Mouse (Mus musculus) CH12F3 (cell line): ENCODE results near the gene Gm13288.
"Not testable (repeated sequence)": the region's sequence is repeated elsewhere in the genome, so short reads cannot be mapped to it uniquely, and the experiment has no call there.

Experiments
- in situ Hi-C: fragments of 300-500 bp; cut with MboI; formaldehyde crosslinking; loops from 2 replicates; pipeline ENCODE4 v1.14.3; 2020; ENCODE audit warnings: low sequenced_read_pairs

Gene Gm13288

GRCm38 (mm10) chr4:88799365-88799764 lies 6.0 kb upstream of the Gm13288 start, which contains the start of gene Gm13285:
Gm13285 (plus strand) TSS chr4:88799665.
- in situ Hi-C loops: not testable (repeated sequence)

GRCm38 (mm10) chr4:88802954-88803353 lies 2.4 kb upstream of the Gm13288 start, which contains the start of gene Gm13287:
Gm13287 (plus strand) TSS chr4:88803254.
- in situ Hi-C loops: not testable (repeated sequence)

- in situ Hi-C loops: not testable (repeated sequence)
Measured at GRCm38 (mm10) chr4:88805761-88806160, 430 bp downstream of the Gm13288 start.

- in situ Hi-C loops: no loop called here
Measured at GRCm38 (mm10) chr4:88815928-88816327, 10.6 kb downstream of the Gm13288 start, which contains the start of gene Ifna7. Ifna7 (plus strand) TSS chr4:88816228.

GRCm38 (mm10) chr4:88819659-88820058 lies 14.3 kb downstream of the Gm13288 start, which contains the start of gene Ifna11:
Ifna11 (plus strand) TSS chr4:88819959.
- in situ Hi-C loops: no loop called here

GRCm38 (mm10) chr4:88822995-88823394 lies 17.7 kb downstream of the Gm13288 start:
- in situ Hi-C loops: no loop called here

- in situ Hi-C loops: not testable (repeated sequence)
Measured at GRCm38 (mm10) chr4:88827116-88827515, 21.8 kb downstream of the Gm13288 start, which contains the start of gene Ifna6. Ifna6 (plus strand) TSS chr4:88827416.

- in situ Hi-C loops: no loop called here
Measured at GRCm38 (mm10) chr4:88830523-88830922, 25.2 kb downstream of the Gm13288 start.

- in situ Hi-C loops: not testable (repeated sequence)
Measured at GRCm38 (mm10) chr4:88835225-88835624, 29.9 kb downstream of the Gm13288 start, which contains the start of gene Ifna5. Ifna5 (plus strand) TSS chr4:88835525.

- in situ Hi-C loops: no loop called here
Measured at GRCm38 (mm10) chr4:88838828-88839227, 33.5 kb downstream of the Gm13288 start.

- in situ Hi-C loops: no loop called here
Measured at GRCm38 (mm10) chr4:88840058-88840457, 34.7 kb downstream of the Gm13288 start.

GRCm38 (mm10) chr4:88841438-88841911 lies 36.1 kb downstream of the Gm13288 start, which contains the start of gene Ifna4:
Ifna4 (plus strand) TSS chr4:88841861.
- in situ Hi-C loops: no loop called here

GRCm38 (mm10) chr4:88845334-88845733 lies 40.0 kb downstream of the Gm13288 start:
- in situ Hi-C loops: no loop called here

GRCm38 (mm10) chr4:88849698-88850097 lies 44.4 kb downstream of the Gm13288 start, which contains the start of gene Ifna1:
Ifna1 (plus strand) TSS chr4:88850087.
- in situ Hi-C loops: no loop called here

GRCm38 (mm10) chr4:88851026-88851763 lies 45.9 kb downstream of the Gm13288 start:
- in situ Hi-C loops: no loop called here
